Mouse (Mus musculus) ES-Bruce4 (cell line): ENCODE data around the gene Foxl1.

Experiments
- CTCF ChIP-seq: IDR thresholded peaks from one replicate; pipeline ENCODE4 v1.8.1; 2011; ENCODE audit warnings: low read depth, low read length
- EP300 ChIP-seq: IDR thresholded peaks from 2 replicates; pipeline ENCODE4 v1.6.1; 2011; ENCODE audit warnings: low read depth, low read length; ENCODE audit not compliant: insufficient read depth
- POLR2A ChIP-seq: IDR thresholded peaks from one replicate; pipeline ENCODE4 v1.8.1; 2011; ENCODE audit warnings: low read length; ENCODE audit not compliant: insufficient read depth

DNA sequence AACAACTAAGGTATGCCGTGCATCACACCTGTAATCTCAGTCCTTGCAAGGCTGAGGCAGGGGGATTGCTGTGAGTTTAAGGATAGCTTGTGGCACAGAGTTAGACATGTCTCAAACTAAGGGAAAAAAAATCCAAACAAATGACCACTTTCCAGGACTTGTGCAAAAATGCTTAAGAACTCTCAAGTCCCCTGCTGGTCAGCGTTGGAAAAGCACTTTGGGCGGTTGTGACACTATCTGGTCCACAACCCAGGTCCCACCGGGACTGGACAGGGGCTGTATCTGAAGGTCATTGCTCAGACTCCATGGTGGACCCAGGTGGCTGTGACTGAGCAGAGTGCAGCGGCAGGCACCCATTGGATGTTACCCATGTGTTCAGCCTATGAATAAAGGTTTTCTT is 2.8 kb downstream of the Foxl1 start:
- TF ChIP-seq CTCF, result peak; percentile 17
- TF ChIP-seq POLR2A, result no peak
- no peak for TF ChIP-seq EP300
